Mouse (Mus musculus) brain, embryonic 14.5 days (tissue): Measurements from ENCODE around the gene Racgap1.

ENCODE experiments used
- CTCF ChIP-seq: fragments of 200-500 bp; IDR thresholded peaks from 2 replicates; pipeline ENCODE4 v1.5.1; 2012; ENCODE audit warnings: inconsistent platforms, mild to moderate bottlenecking, moderate library complexity, borderline replicate concordance; ENCODE audit not compliant: insufficient read depth, insufficient read length; ENCODE audit errors: extremely low read depth
- POLR2A ChIP-seq: fragments of 200-500 bp; IDR thresholded peaks from 2 replicates; pipeline ENCODE4 v1.6.1; 2012; ENCODE audit warnings: mild to moderate bottlenecking, inconsistent platforms, borderline replicate concordance; ENCODE audit not compliant: poor library complexity, insufficient read depth, insufficient read length, severe bottlenecking; ENCODE audit errors: extremely low read depth

DNA sequence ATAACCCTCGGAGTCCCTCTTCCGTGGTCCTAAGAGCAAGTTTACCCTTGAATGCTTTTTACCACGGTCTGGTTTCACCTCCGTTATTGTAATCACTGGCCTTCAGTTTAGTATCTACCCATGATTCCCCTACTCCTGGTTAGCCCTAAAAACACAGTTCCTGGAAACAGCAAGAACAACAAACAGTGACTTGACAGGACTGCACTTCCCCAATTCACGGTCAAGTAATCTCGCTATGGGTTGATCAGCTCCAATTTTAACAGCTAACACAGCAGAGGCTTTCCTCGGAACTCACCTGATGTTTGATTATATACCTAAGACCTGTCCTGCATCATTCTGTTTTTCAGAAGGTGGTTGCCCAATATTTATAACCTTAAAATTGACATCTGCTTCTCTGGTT is 16.8 kb downstream of the Racgap1 start:
- TF ChIP-seq POLR2A (no peak), CTCF (no peak)
